Mouse (Mus musculus) heart, postnatal 0 days (tissue): ENCODE measurements around the gene Angptl1.

ENCODE experiments used
- CTCF ChIP-seq: IDR thresholded peaks from 2 replicates; pipeline ENCODE4 v1.5.1; 2016; ENCODE audit warnings: antibody characterized with exemption, control low read depth, low read depth
- EP300 ChIP-seq: IDR thresholded peaks from 2 replicates; pipeline ENCODE4 v1.6.1; 2016; ENCODE audit warnings: antibody characterized with exemption, low read depth

GRCm38 (mm10) chr1:156838695-156839094 lies 333 bp downstream of the Angptl1 start:
- TF ChIP-seq CTCF (no peak), EP300 (no peak)
